Mouse (Mus musculus): ENCODE results near the gene Med11.
"Not testable (repeated sequence)": the region's sequence is repeated elsewhere in the genome, so short reads cannot be mapped to it uniquely, and the experiment has no call there.

Gene Med11

GRCm38 (mm10) chr11:70447373-70447772 lies 4.3 kb upstream of the Med11 start:
- no peak for ATAC-seq (ENCODE audit: low TSS enrichment)

GRCm38 (mm10) chr11:70450926-70451325 lies 793 bp upstream of the Med11 start:
- ATAC-seq (ENCODE audit: low TSS enrichment) = no peak

- no peak for ATAC-seq (ENCODE audit: low TSS enrichment)
These were observed 1.7 kb downstream of the Med11 start for GRCm38 (mm10) chr11:70453261-70454044.

- no peak for ATAC-seq (ENCODE audit: low TSS enrichment)
These were observed 7.2 kb downstream of the Med11 start, which contains the start of gene Zmynd15 for GRCm38 (mm10) chr11:70458688-70459600. Gene Zmynd15, plus strand, starts transcription at chr11:70459433.

GRCm38 (mm10) chr11:70459601-70460101 lies 7.9 kb downstream of the Med11 start, which contains the start of gene Cxcl16:
Gene Cxcl16, minus strand, starts transcription at chr11:70459984.
- ATAC-seq (ENCODE audit: low TSS enrichment) = no peak

- no peak for ATAC-seq (ENCODE audit: low TSS enrichment)
These were observed 12.3 kb downstream of the Med11 start for GRCm38 (mm10) chr11:70463970-70464369.

- no peak for ATAC-seq (ENCODE audit: low TSS enrichment)
These were observed 13.5 kb downstream of the Med11 start for GRCm38 (mm10) chr11:70465211-70465610.

GRCm38 (mm10) chr11:70465824-70466223 lies 14.1 kb downstream of the Med11 start:
- no peak for ATAC-seq (ENCODE audit: low TSS enrichment)

GRCm38 (mm10) chr11:70467902-70468619 lies 16.3 kb downstream of the Med11 start:
- ATAC-seq (ENCODE audit: low TSS enrichment) = no peak

GRCm38 (mm10) chr11:70469764-70470163 lies 18.0 kb downstream of the Med11 start:
- ATAC-seq (ENCODE audit: low TSS enrichment) = no peak

- no peak for ATAC-seq (ENCODE audit: low TSS enrichment)
These were observed 21.0 kb downstream of the Med11 start for GRCm38 (mm10) chr11:70472716-70473115.

- ATAC-seq (ENCODE audit: low TSS enrichment) = not testable (repeated sequence)
These were observed 21.6 kb downstream of the Med11 start for GRCm38 (mm10) chr11:70473291-70473690.

- no peak for ATAC-seq (ENCODE audit: low TSS enrichment)
These were observed 23.3 kb downstream of the Med11 start for GRCm38 (mm10) chr11:70474872-70475534.

- ATAC-seq (ENCODE audit: low TSS enrichment) = no peak
These were observed 33.8 kb downstream of the Med11 start for GRCm38 (mm10) chr11:70485498-70485897.

- no peak for ATAC-seq (ENCODE audit: low TSS enrichment)
These were observed 36.1 kb downstream of the Med11 start for GRCm38 (mm10) chr11:70487816-70488215.

GRCm38 (mm10) chr11:70489138-70489537 lies 37.4 kb downstream of the Med11 start:
- peak; percentile 74; the same call in 1 of the 2 replicates for ATAC-seq (ENCODE audit: low TSS enrichment)

GRCm38 (mm10) chr11:70489684-70490083 lies 38.0 kb downstream of the Med11 start:
- ATAC-seq (ENCODE audit: low TSS enrichment) = no peak

GRCm38 (mm10) chr11:70499566-70500475 lies 48.1 kb downstream of the Med11 start:
- ATAC-seq (ENCODE audit: low TSS enrichment) = no peak

- no peak for ATAC-seq (ENCODE audit: low TSS enrichment)
These were observed 48.7 kb downstream of the Med11 start for GRCm38 (mm10) chr11:70500476-70500812.

GRCm38 (mm10) chr11:70502018-70502417 lies 50.3 kb downstream of the Med11 start:
- no peak for ATAC-seq (ENCODE audit: low TSS enrichment)
